Mouse (Mus musculus) kidney, adult 2 months (tissue): ENCODE measurements around the gene Gramd2. TPM values are rescaled to one million over a fixed set of nuclear protein-coding genes. Genes with fewer than 3 reads are reported as not detected.

ENCODE experiments used
- DNase-seq: peaks from one replicate; pipeline ENCODE4 v3.0.0; 2021
- H3K27ac ChIP-seq: fragments of 200-500 bp; 2 replicates; pipeline ENCODE4 v1.5.1; 2012; ENCODE audit warnings: low read depth, low read length, control low read depth, inconsistent platforms; ENCODE audit not compliant: insufficient read depth
- H3K27me3 ChIP-seq: fragments of 200-500 bp; replicated peaks from 2 replicates; pipeline ENCODE4 v1.6.1; 2012; ENCODE audit warnings: mild to moderate bottlenecking, moderate library complexity, low read length, inconsistent platforms; ENCODE audit not compliant: control insufficient read depth, insufficient read depth
- H3K36me3 ChIP-seq: fragments of 200-500 bp; 2 replicates; pipeline ENCODE4 v1.6.1; 2012; ENCODE audit warnings: mild to moderate bottlenecking, moderate library complexity, low read length, inconsistent platforms; ENCODE audit not compliant: control insufficient read depth, insufficient read depth
- H3K4me1 ChIP-seq: fragments of 200-500 bp; 2 replicates; pipeline ENCODE4 v1.6.1; 2011; ENCODE audit warnings: low read length; ENCODE audit not compliant: control insufficient read depth, insufficient read depth
- H3K4me3 ChIP-seq: fragments of 200-500 bp; 2 replicates; pipeline ENCODE4 v1.5.1; 2011; ENCODE audit warnings: mild to moderate bottlenecking, low read depth, low read length, control low read depth; ENCODE audit not compliant: insufficient read depth
- CTCF ChIP-seq: fragments of 200-500 bp; conservative IDR thresholded peaks from 2 replicates; pipeline ENCODE4 v1.5.1; 2011; ENCODE audit warnings: low read depth, mild to moderate bottlenecking, control low read depth, low read length, moderate library complexity, mixed read lengths; ENCODE audit not compliant: insufficient read depth, insufficient read length
- POLR2A ChIP-seq: fragments of 200-500 bp; IDR thresholded peaks from one replicate; pipeline ENCODE4 v1.6.1; 2011; ENCODE audit warnings: low read depth, low read length, control low read depth
- WGBS: fragments of 180-500 bp; shearing (Covaris S2); methylation state at CpG from one replicate; pipeline ENCODE4 v1.1.7; 2018; 5-methylcytosine and 5-hydroxymethylcytosine counted together
- polyA plus RNA-seq: library from polyadenylated mRNA; depleted of rRNA; stranded (reverse); fragments of >200 nt; gene quantifications from 2 replicates; pipeline ENCODE4 v1.2.3, GENCODE M21; 2012

The Gramd2 gene
- polyA plus RNA-seq, 1 experiment, result 0.31 TPM

GRCm38 (mm10) chr9:59723096-59723657 lies 43.2 kb downstream of the Gramd2 start:
- peak; percentile 85 for TF ChIP-seq CTCF
- no peak for TF ChIP-seq POLR2A
- Histone ChIP-seq H3K36me3 (no peaks in the 10 kb centered on the region), H3K4me3 (peak overlapping the region; percentile 13; the same call in 1 of the 2 replicates), H3K27me3 (no peaks in the 10 kb centered on the region), H3K27ac (peak overlapping the region; percentile 95), H3K4me1 (peaks cover 33% of the 10 kb centered on the region)
- peak; percentile 81 for DNase-seq
- 5% methylated on average over 10 of the region's 10 CpGs for WGBS

- Histone ChIP-seq H3K36me3 (no peaks in the 10 kb centered on the region), H3K27ac (peak overlapping the region; percentile 95), H3K4me3 (no peak overlapping the region), H3K4me1 (peaks cover 38% of the 10 kb centered on the region), H3K27me3 (no peaks in the 10 kb centered on the region)
- peak; percentile 93 for DNase-seq
- WGBS, result 33% methylated on average over 8 of the region's 8 CpGs
- TF ChIP-seq CTCF (no peak), POLR2A (no peak)
Observed at GRCm38 (mm10) chr9:59723791-59724442, 44.0 kb downstream of the Gramd2 start.

- H3K4me3 ChIP-seq, result no peak overlapping the region
- TF ChIP-seq POLR2A (no peak), CTCF (no peak)
- peaks cover 38% of the 10 kb centered on the region for H3K4me1 ChIP-seq
- peak overlapping the region; percentile 47 for H3K27ac ChIP-seq
- no peaks in the 10 kb centered on the region for H3K27me3 ChIP-seq
- 70% methylated on average over 10 of the region's 10 CpGs for WGBS
- no peak for DNase-seq
- no peaks in the 10 kb centered on the region for H3K36me3 ChIP-seq
Observed at GRCm38 (mm10) chr9:59725515-59725914, 45.6 kb downstream of the Gramd2 start.

- Histone ChIP-seq H3K4me3 (no peak overlapping the region), H3K27me3 (no peaks in the 10 kb centered on the region), H3K27ac (peak overlapping the region; percentile 92), H3K36me3 (no peaks in the 10 kb centered on the region), H3K4me1 (peaks cover 40% of the 10 kb centered on the region)
- TF ChIP-seq POLR2A (no peak), CTCF (no peak)
- WGBS, result 29% methylated on average over 11 of the region's 11 CpGs
- DNase-seq, result peak; percentile 85
Observed at GRCm38 (mm10) chr9:59727569-59728286, 47.8 kb downstream of the Gramd2 start.

- Histone ChIP-seq H3K4me3 (no peak overlapping the region), H3K27me3 (no peaks in the 10 kb centered on the region), H3K4me1 (peaks cover 18% of the 10 kb centered on the region; the same call in 1 of the 2 replicates), H3K36me3 (no peaks in the 10 kb centered on the region), H3K27ac (no peak overlapping the region)
- no peak for DNase-seq
- WGBS, result 91% methylated on average over 5 of the region's 5 CpGs
- no peak for TF ChIP-seq CTCF
- TF ChIP-seq POLR2A, result no peak
Observed at GRCm38 (mm10) chr9:59731136-59731535, 51.2 kb downstream of the Gramd2 start.

GRCm38 (mm10) chr9:59733075-59733474 lies 53.1 kb downstream of the Gramd2 start:
- Histone ChIP-seq H3K27me3 (no peaks in the 10 kb centered on the region), H3K36me3 (peaks cover 1% of the 10 kb centered on the region; the same call in 1 of the 2 replicates), H3K4me3 (no peak overlapping the region), H3K4me1 (peaks cover 9% of the 10 kb centered on the region; the same call in 1 of the 2 replicates), H3K27ac (no peak overlapping the region)
- no peak for TF ChIP-seq CTCF
- TF ChIP-seq POLR2A, result no peak
- WGBS, result 76% methylated on average over 6 of the region's 6 CpGs
- DNase-seq, result no peak

- no peak for DNase-seq
- Histone ChIP-seq H3K27ac (no peak overlapping the region), H3K4me1 (peaks cover 3% of the 10 kb centered on the region; the same call in 1 of the 2 replicates), H3K36me3 (peaks cover 1% of the 10 kb centered on the region; the same call in 1 of the 2 replicates), H3K4me3 (no peak overlapping the region), H3K27me3 (no peaks in the 10 kb centered on the region)
- 50% methylated on average over 4 of the region's 4 CpGs for WGBS
- no peak for TF ChIP-seq CTCF
- TF ChIP-seq POLR2A, result no peak
Observed at GRCm38 (mm10) chr9:59735394-59735793, 55.5 kb downstream of the Gramd2 start.
